In the genomic region with DNA sequence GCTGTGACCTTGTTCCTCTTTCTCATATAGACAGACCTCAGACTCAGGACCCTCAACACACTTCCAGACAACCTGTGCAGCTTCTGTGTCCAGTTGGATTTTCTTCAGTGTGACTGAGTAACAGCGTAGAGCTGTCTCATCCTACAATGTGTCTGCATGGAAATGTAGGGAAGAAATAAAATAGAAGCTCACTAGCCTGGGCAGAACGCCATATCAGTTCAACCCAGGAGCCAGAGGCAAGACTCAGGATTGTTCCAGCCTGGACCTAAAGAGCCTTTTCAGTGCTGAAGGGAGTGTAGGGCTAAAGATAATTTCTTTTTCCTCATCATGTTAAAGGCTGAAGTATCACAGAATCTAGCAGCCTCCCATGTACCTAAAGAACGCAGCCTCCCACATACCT, we compare ENCODE assay signal across 12 mouse cellular contexts.
"Had no signal": no experiment of that assay in that cellular context is flagged by ENCODE, and none has a peak within 500 bp of the region (broad histone marks: within the 10 kb centered on the region; RNA-seq: fewer than 3 reads in every experiment).

No protein-coding gene starts in this region.

- H3K9me3 ChIP-seq: kidney, embryonic 15.5 days; limb, embryonic 12.5 days; limb, embryonic 15.5 days had no signal

- H3K4me3 ChIP-seq: kidney, embryonic 15.5 days; limb, embryonic 12.5 days; limb, embryonic 15.5 days had no signal

- H3K27ac ChIP-seq: kidney, embryonic 15.5 days; limb, embryonic 12.5 days; limb, embryonic 15.5 days; liver, embryonic 14.5 days had no signal

- DNase-seq: kidney, postnatal 10 days; left cerebral cortex, postnatal 4 days; liver, postnatal 0 days; lung, postnatal 14 days; lung, postnatal 4 days; midbrain, embryonic 14.5 days; thymus, adult 18-20 months; thymus, postnatal 36 days had no signal

- H3K36me3 ChIP-seq: kidney, embryonic 15.5 days; limb, embryonic 12.5 days; limb, embryonic 15.5 days had no signal
